Mouse (Mus musculus) thymus, adult 2 months (tissue): ENCODE data around the gene Mpp2. TPM values are rescaled to one million over a fixed set of nuclear protein-coding genes. Genes with fewer than 3 reads are reported as not detected.

Experiments
- DNase-seq: peaks from one replicate; pipeline ENCODE4 v3.0.0; 2021
- H3K27ac ChIP-seq: fragments of 200-500 bp; 2 replicates; pipeline ENCODE4 v1.5.1; 2012; ENCODE audit warnings: low read length, control low read depth; ENCODE audit not compliant: control insufficient read depth, insufficient read depth
- H3K27me3 ChIP-seq: fragments of 200-500 bp; 2 replicates; pipeline ENCODE4 v1.6.1; 2012; ENCODE audit warnings: mild to moderate bottlenecking, low read length, moderate library complexity, mixed read lengths; ENCODE audit not compliant: control insufficient read depth, insufficient read depth
- H3K36me3 ChIP-seq: fragments of 200-500 bp; 2 replicates; pipeline ENCODE4 v1.6.1; 2012; ENCODE audit warnings: mild to moderate bottlenecking, low read length, moderate library complexity; ENCODE audit not compliant: control insufficient read depth, insufficient read depth
- H3K4me1 ChIP-seq: fragments of 200-500 bp; replicated peaks from 2 replicates; pipeline ENCODE4 v1.6.1; 2012; ENCODE audit warnings: low read length; ENCODE audit not compliant: control insufficient read depth, insufficient read depth
- H3K4me3 ChIP-seq: fragments of 200-500 bp; 2 replicates; pipeline ENCODE4 v1.5.1; 2012; ENCODE audit warnings: mild to moderate bottlenecking, low read length, control low read depth, moderate library complexity; ENCODE audit not compliant: control insufficient read depth, insufficient read depth
- CTCF ChIP-seq: fragments of 200-500 bp; IDR thresholded peaks from 2 replicates; pipeline ENCODE4 v1.5.1; 2012; ENCODE audit warnings: mild to moderate bottlenecking, control low read depth, low read length, moderate library complexity, borderline replicate concordance; ENCODE audit not compliant: control insufficient read depth, poor library complexity, insufficient read depth; ENCODE audit errors: extremely low read depth
- POLR2A ChIP-seq: fragments of 200-500 bp; IDR thresholded peaks from 2 replicates; pipeline ENCODE4 v1.6.1; 2012; ENCODE audit warnings: mild to moderate bottlenecking, low read length, control low read depth, moderate library complexity; ENCODE audit not compliant: control insufficient read depth, poor library complexity, insufficient read depth; ENCODE audit errors: extremely low read depth
- WGBS: fragments of 180-500 bp; shearing (Covaris S2); methylation state at CpG from one replicate; pipeline ENCODE4 v1.1.7; 2018; 5-methylcytosine and 5-hydroxymethylcytosine counted together
- polyA plus RNA-seq: library from polyadenylated mRNA; depleted of rRNA; stranded (reverse); fragments of >200 nt; gene quantifications from 2 replicates; pipeline ENCODE4 v1.2.3, GENCODE M21; 2012

Gene Mpp2
- polyA plus RNA-seq, 1 experiment, result 3.7 TPM

DNA sequence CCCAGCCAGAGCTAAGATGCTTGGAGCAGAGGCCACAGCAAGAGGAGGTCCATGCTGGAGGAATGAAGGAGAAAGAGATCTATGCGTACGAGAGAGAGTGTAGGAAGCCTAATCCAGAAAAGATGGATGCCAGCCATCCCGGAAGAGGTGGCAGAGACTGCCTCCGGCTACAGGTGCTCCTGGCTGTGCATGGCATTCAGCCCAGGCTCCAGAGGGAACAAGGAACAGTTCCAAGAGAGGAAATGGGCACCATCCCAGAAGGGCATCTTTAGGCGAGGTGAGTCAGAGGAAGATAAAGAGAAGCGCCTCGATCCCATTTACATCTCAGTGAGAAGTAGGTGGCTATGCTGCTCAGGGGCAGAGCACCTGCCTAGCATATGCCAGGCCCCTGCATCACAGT lies 57.2 kb downstream of the Mpp2 start:
- WGBS, result 91% methylated on average over 7 of the region's 7 CpGs
- peaks cover 3% of the 10 kb centered on the region; the same call in 1 of the 2 replicates for H3K4me1 ChIP-seq
- peaks cover 2% of the 10 kb centered on the region; the same call in 1 of the 2 replicates for H3K27me3 ChIP-seq
- H3K27ac ChIP-seq, result no peak overlapping the region
- no peak overlapping the region for H3K4me3 ChIP-seq
- no peak for DNase-seq
- TF ChIP-seq POLR2A (no peak), CTCF (no peak)
- H3K36me3 ChIP-seq, result no peaks in the 10 kb centered on the region

DNA sequence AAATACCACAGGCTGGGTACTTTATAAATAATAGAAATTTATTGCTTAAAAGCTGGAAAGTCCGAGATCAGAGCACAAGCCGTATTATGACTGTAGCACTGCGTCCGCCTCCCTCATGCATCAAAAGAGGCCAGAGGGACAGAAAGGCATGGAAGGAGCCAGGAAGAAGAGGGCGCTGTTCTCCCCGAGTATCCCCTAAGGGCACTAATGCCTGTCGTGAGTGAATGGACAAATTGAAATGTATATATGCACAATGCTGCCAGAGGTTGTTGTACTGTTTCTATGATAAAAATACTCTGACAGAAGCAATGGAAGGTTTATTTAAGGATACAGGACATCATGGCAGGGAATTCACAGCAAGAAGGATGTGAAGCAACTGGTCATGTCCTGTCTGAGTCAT lies 58.3 kb downstream of the Mpp2 start:
- Histone ChIP-seq H3K4me3 (no peak overlapping the region), H3K27me3 (peaks cover 2% of the 10 kb centered on the region; the same call in 1 of the 2 replicates), H3K4me1 (peaks cover 3% of the 10 kb centered on the region; the same call in 1 of the 2 replicates), H3K27ac (no peak overlapping the region), H3K36me3 (no peaks in the 10 kb centered on the region)
- 60% methylated on average over 7 of the region's 7 CpGs for WGBS
- no peak for DNase-seq
- no peak for TF ChIP-seq CTCF
- no peak for TF ChIP-seq POLR2A

DNA sequence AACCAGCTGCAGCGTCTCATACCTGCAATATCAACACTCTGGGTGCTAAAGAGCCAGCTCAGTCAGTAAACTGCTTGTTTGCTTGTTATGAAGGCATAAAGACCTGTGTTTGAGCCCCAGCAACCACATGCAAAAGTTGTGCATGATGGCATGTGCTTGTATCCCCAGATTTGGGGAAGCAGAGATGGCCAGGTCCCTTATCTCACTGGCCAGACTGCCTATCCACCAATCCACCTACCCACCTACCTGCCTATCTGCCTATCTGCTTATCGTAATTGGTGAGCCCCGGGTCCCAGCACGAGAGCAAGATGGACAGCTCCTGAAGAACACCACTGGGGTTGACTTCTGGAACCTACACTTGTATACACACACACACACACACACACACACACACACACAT lies 59.0 kb downstream of the Mpp2 start:
- Histone ChIP-seq H3K27ac (no peak overlapping the region), H3K4me1 (peaks cover 3% of the 10 kb centered on the region; the same call in 1 of the 2 replicates), H3K4me3 (no peak overlapping the region), H3K27me3 (peaks cover 2% of the 10 kb centered on the region; the same call in 1 of the 2 replicates), H3K36me3 (no peaks in the 10 kb centered on the region)
- TF ChIP-seq POLR2A (no peak), CTCF (no peak)
- WGBS, result 76% methylated on average over 4 of the region's 4 CpGs
- no peak for DNase-seq

DNA sequence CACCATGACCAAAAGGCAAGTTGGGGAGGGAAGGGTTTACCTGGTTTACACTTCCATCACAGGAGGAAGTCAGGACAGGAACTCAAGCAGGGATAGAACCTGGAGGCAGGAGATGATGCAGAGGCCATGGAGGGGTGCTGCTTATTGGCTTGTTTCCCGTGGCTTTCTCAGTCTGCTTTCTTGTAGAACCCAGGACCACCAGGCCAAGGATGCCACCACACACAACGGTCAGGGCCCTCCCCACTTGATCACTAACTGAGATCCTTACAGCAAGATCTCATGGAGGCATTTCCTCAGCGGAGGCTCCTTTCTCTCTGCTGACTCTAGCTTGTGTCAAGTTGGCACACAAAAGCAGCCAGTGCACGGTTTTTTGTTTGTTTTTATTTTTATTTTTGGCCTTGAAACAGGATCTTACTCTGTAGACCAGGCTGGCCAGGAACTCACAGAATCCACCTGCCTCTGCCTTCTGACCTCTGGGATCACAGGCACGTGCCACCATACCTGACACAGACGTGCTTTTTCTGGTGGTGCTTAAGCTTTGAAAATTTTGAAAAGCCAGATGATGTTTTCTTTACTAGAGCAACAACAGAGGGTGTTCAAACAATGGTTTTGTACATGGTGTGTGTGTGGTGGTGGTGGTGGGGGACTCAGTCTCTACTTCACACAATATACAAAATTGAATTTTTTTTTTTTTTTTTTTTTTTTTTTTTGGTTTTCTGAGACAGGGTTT lies 60.1 kb downstream of the Mpp2 start, which contains the start of gene Mpp3:
Gene Mpp3 (minus strand): TSS at position 375 of the 730 bp plus-strand sequence.
- no peak for TF ChIP-seq CTCF
- TF ChIP-seq POLR2A, result no peak
- H3K27me3 ChIP-seq, result peaks cover 2% of the 10 kb centered on the region; the same call in 1 of the 2 replicates
- H3K4me3 ChIP-seq, result no peak within 1 kb of the TSS
- no peaks in the 10 kb centered on the region for H3K36me3 ChIP-seq
- H3K27ac ChIP-seq, result no peak within 1 kb of the TSS
- no peak for DNase-seq
- peaks cover 3% of the 10 kb centered on the region; the same call in 1 of the 2 replicates for H3K4me1 ChIP-seq
- WGBS, result 88% methylated on average over 6 of the region's 6 CpGs

DNA sequence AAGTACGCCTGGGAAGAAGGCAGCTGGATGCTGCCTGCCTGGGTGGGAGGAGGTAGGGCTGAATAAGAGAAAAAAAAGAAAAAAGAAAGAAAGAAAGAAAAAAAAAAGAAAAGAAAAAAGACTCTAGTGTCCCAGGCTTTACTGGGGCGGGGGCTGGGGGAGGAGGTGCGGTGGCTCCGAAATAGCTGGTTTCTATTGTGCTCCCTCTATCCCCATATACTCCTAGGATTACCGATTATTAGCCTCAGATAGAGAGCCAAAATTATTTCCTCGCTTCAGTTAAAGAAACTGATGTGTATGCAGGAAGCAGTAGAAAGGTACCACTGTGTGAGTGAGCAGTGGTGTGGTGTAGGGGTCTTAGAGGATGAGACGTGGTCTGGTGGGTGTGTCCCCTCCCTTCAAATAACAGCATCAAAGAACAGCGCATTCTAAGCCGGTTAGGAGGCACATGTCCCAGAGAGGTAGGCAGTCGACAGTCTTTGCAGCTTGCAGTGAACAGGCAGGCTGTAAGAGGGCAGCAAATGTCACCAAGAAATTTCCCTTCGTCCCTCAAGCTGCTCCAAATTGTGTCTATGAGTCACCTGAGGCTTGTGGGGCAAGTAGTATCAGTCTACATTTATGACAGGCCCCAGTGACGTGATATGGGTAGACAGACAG lies 60.8 kb downstream of the Mpp2 start:
- H3K27me3 ChIP-seq, result peaks cover 2% of the 10 kb centered on the region; the same call in 1 of the 2 replicates
- no peak overlapping the region for H3K4me3 ChIP-seq
- DNase-seq, result no peak
- 13% methylated on average over 12 of the region's 12 CpGs for WGBS
- TF ChIP-seq POLR2A (no peak), CTCF (no peak)
- peaks cover 3% of the 10 kb centered on the region; the same call in 1 of the 2 replicates for H3K4me1 ChIP-seq
- no peaks in the 10 kb centered on the region for H3K36me3 ChIP-seq
- no peak overlapping the region for H3K27ac ChIP-seq

DNA sequence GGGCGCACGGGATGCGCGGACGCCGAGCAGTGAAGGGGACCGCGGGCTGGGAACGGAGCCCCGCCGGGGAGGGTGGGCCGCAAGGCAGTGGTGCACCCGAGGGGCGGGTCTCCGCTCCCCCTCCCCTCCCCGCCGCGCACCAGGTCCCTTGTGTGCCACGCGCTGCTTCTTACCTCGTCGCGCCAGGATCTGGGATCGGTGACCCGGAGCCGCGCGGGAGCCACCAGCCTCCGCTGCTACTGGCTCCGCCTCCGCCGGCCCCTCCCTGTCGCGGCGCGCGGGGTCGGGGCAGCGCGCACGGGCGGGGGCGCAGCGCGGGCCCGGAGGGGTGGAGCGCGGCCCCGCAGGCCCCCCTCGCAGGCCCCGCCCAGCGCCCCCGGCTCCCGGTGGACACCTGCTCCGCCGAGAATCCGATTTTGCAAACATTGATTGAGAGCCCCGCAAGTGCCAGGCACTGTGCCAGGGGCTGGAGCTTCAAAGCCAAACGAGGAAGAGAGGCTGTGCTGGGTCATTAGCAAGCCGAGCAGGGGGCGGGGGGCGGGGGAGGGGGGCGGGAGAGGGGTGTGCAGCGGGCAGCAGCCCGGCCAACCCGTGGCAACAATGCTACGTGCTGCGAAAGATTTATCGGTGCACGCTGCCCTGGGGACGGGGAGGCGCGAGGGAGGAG lies 61.5 kb downstream of the Mpp2 start:
- H3K36me3 ChIP-seq, result no peaks in the 10 kb centered on the region
- H3K27ac ChIP-seq, result no peak overlapping the region
- 1% methylated on average over 63 of the region's 73 CpGs for WGBS

More for the DNA sequence above, 61.5 kb downstream of the Mpp2 start:
- peak overlapping the region; percentile 28 for H3K4me3 ChIP-seq
- TF ChIP-seq POLR2A (no peak), CTCF (no peak)
- H3K4me1 ChIP-seq, result peaks cover 3% of the 10 kb centered on the region; the same call in 1 of the 2 replicates
- DNase-seq, result peak; percentile 26
- H3K27me3 ChIP-seq, result peaks cover 2% of the 10 kb centered on the region; the same call in 1 of the 2 replicates
